Mouse (Mus musculus) liver, embryonic 14.5 days (tissue): ENCODE results near the gene Reln. TPM values are rescaled to one million over a fixed set of nuclear protein-coding genes. Genes with fewer than 3 reads are reported as not detected.

ENCODE experiments used
- ATAC-seq: fragments of 200-750 bp; cut with Nextera tagmentation; 2 replicates; pipeline ENCODE4 v1.8.0; 2017; ENCODE audit warnings: moderate number of reproducible peaks, mild to moderate bottlenecking, moderate library complexity; ENCODE audit not compliant: insufficient read depth
- DNase-seq, 3 experiments: peaks; one replicate each; pipeline ENCODE4 v3.0.0-alpha.2; 2012 to 2013; ENCODE audit warnings: low read depth in 3 of 3, low spot score in 3 of 3
- H3K27ac ChIP-seq: fragments of 300-500 bp; sonication (generic); 2 replicates; pipeline ENCODE4 v1.5.1; 2014; ENCODE audit warnings: moderate library complexity, mild to moderate bottlenecking, control low read depth, inconsistent platforms
- H3K27me3 ChIP-seq: fragments of 300-500 bp; sonication (generic); 2 replicates; pipeline ENCODE4 v1.6.1; 2014; ENCODE audit warnings: mild to moderate bottlenecking, low read length, moderate library complexity; ENCODE audit not compliant: control insufficient read depth, insufficient read depth
- H3K36me3 ChIP-seq: fragments of 300-500 bp; sonication (generic); replicated peaks from 2 replicates; pipeline ENCODE4 v1.6.1; 2014; ENCODE audit warnings: low read depth; ENCODE audit not compliant: control insufficient read depth, insufficient read depth
- H3K4me1 ChIP-seq, 2 experiments: fragments of 200-500 bp in 1 of 2; fragments of 300-500 bp in 1 of 2; sonication (generic) in 1 of 2; replicated peaks; 2 replicates each; pipeline ENCODE4 v1.6.1; 2012 to 2014; ENCODE audit warnings: antibody characterized with exemption in 1 of 2, inconsistent platforms in 1 of 2, low read length in 1 of 2; ENCODE audit not compliant: control insufficient read depth in 2 of 2, insufficient read depth in 2 of 2
- H3K4me2 ChIP-seq: fragments of 300-500 bp; sonication (generic); 2 replicates; pipeline ENCODE4 v1.6.1; 2014; ENCODE audit warnings: low read depth, mild to moderate bottlenecking, control low read depth, moderate library complexity
- H3K4me3 ChIP-seq, 2 experiments: fragments of 200-500 bp in 1 of 2; fragments of 300-500 bp in 1 of 2; sonication (generic) in 1 of 2; 2 replicates each; pipeline ENCODE4 v1.5.1; 2012 to 2014; ENCODE audit warnings: low read depth in 2 of 2, low read length in 2 of 2, mild to moderate bottlenecking in 2 of 2, control low read depth in 1 of 2, inconsistent platforms in 1 of 2, moderate library complexity in 1 of 2; ENCODE audit not compliant: insufficient read depth in 1 of 2
- H3K9ac ChIP-seq: fragments of 300-500 bp; sonication (generic); replicated peaks from 2 replicates; pipeline ENCODE4 v1.6.1; 2014; ENCODE audit warnings: mild to moderate bottlenecking, control low read depth, moderate library complexity
- H3K9me3 ChIP-seq: fragments of 300-500 bp; sonication (generic); 2 replicates; pipeline ENCODE4 v1.6.1; 2016; ENCODE audit warnings: low read length, mixed read lengths; ENCODE audit not compliant: control insufficient read depth
- CTCF ChIP-seq: IDR thresholded peaks from 2 replicates; pipeline ENCODE4 v1.5.1; 2016; ENCODE audit warnings: antibody characterized with exemption, low read depth, control low read depth
- EP300 ChIP-seq: IDR thresholded peaks from 2 replicates; pipeline ENCODE4 v1.6.1; 2016; ENCODE audit warnings: antibody characterized with exemption, low read depth
- WGBS: fragments of 180-500 bp; shearing (Covaris S2); extraction: QIAGEN DNeasy Blood & Tissue Kit; methylation state at CpG from one replicate; pipeline ENCODE4 v1.1.7; 2014; ENCODE audit not compliant: insufficient replicate concordance; 5-methylcytosine and 5-hydroxymethylcytosine counted together
- polyA plus RNA-seq, 2 experiments: library from polyadenylated mRNA; depleted of rRNA in 1 of 2; stranded (reverse) in 1 of 2; unstranded in 1 of 2; fragments of >200 nt; fragmentation: Nextera tagmentation in 1 of 2; extraction: Ambion mirVana in 1 of 2; gene quantifications; 2 replicates each; pipeline versions ENCODE4 v1.2.1 to v1.2.3; 2012 to 2014

Gene Reln
- polyA plus RNA-seq, 2 experiments, result 25.7 to 38.7 TPM

- Histone ChIP-seq H3K27ac (no peak overlapping the region), H3K4me3 (no peak overlapping the region), H3K4me1 (no peaks in the 10 kb centered on the region), H3K4me2 (no peak overlapping the region), H3K27me3 (no peaks in the 10 kb centered on the region), H3K9me3 (no peaks in the 10 kb centered on the region), H3K9ac (no peak overlapping the region), H3K36me3 (no peaks in the 10 kb centered on the region)
- 30% methylated on average over 4 of the region's 4 CpGs for WGBS
- ATAC-seq (no peak), DNase-seq (peak in 2 of 3 experiments; percentile 12 to 16)
- TF ChIP-seq CTCF (peak; percentile 64; the same call in 1 of the 2 replicates), EP300 (no peak)
Observed at GRCm38 (mm10) chr5:21986311-21986710, 358.2 kb downstream of the Reln start.

DNA sequence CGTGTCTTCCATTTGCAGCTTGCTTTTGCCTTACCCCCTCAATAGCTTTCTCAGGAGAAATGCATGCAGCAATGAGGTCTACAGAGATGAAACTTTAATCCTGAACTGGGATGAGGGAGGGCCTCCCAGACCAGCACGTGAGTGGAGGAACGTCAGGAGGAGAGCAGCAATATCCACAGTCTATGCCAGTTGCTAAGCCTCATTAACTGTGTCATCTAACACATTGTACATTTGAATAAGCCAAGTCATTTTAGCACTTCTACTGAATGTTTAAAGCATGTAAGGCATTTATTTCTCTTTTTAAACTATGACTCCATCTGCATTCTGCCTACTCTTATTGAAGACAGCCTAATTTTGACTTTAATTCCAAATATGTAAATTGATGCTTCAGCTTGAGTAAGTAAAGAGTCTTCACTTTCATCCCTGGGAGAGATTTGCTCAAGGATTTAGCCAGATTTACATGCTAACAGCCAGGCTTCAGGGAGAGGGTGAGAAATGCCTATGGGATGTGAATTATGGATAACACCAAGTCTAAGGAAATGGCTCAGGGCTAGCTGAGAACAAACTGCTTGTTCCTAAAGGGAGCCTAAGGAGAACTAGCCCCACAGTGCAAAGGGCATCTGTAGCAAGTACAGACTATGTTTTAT lies 361.4 kb downstream of the Reln start:
- no peaks in the 10 kb centered on the region for H3K27me3 ChIP-seq
- H3K4me1 ChIP-seq, result no peaks in the 10 kb centered on the region
- no peaks in the 10 kb centered on the region for H3K36me3 ChIP-seq
- TF ChIP-seq CTCF (no peak), EP300 (no peak)
- ATAC-seq (no peak), DNase-seq (no peak)
- no peaks in the 10 kb centered on the region for H3K9me3 ChIP-seq
- no peak overlapping the region for H3K27ac ChIP-seq
- H3K4me2 ChIP-seq, result no peak overlapping the region
- no peak overlapping the region for H3K4me3 ChIP-seq
- no peak overlapping the region for H3K9ac ChIP-seq
- 54% methylated on average over 3 of the region's 3 CpGs for WGBS

DNA sequence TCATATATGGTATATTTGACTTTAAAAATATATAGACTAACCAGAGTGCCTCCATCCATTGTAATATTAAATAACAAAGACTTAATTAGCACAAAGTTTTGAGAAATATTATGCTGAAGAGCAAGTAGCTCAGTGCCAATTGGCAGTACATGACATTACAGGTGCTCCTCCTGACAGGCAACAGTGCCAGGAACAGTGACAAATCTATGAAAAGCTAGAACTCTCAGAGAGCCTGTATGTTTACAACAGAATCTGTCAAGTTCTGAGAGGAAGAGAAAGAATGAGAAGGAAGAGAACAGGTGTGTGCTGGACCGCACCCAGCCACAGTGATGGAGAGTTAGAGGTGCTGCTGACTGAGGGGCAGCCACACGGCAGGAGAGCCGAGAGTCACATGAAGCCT lies 363.3 kb downstream of the Reln start:
- ATAC-seq (no peak), DNase-seq (no peak)
- no peaks in the 10 kb centered on the region for H3K9me3 ChIP-seq
- no peak for TF ChIP-seq EP300
- H3K9ac ChIP-seq, result no peak overlapping the region
- no peak overlapping the region for H3K27ac ChIP-seq
- no peaks in the 10 kb centered on the region for H3K27me3 ChIP-seq
- H3K4me1 ChIP-seq, result no peaks in the 10 kb centered on the region
- H3K4me3 ChIP-seq, result no peak overlapping the region
- WGBS, result 70% methylated on average over 3 of the region's 3 CpGs
- no peak overlapping the region for H3K4me2 ChIP-seq
- H3K36me3 ChIP-seq, result no peaks in the 10 kb centered on the region

DNA sequence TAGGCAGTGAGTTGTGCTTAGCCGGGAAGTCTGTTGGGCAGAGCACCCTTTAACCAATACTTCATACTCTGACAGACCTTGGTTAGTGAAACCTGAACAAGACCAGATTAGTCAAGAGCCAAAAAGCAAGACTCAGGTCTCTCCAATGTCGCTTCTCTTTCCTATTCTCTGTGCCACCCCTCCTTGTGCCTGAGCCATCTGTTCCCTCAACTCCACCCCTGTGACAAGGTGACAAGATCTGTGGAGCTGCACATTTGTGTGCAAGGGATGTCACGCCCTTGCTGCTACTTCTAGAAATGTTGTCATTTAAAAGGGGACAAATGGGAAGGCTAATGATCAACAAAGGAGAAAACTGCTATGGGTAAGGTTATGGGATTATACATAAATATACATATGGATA lies 364.0 kb downstream of the Reln start:
- WGBS, result 51% methylated on average over 3 of the region's 3 CpGs
- H3K4me1 ChIP-seq, result no peaks in the 10 kb centered on the region
- no peaks in the 10 kb centered on the region for H3K9me3 ChIP-seq
- H3K4me3 ChIP-seq, result no peak overlapping the region
- no peak overlapping the region for H3K9ac ChIP-seq
- H3K27me3 ChIP-seq, result no peaks in the 10 kb centered on the region
- H3K27ac ChIP-seq, result no peak overlapping the region
- H3K4me2 ChIP-seq, result no peak overlapping the region
- TF ChIP-seq EP300, result no peak
- no peak for TF ChIP-seq CTCF
- DNase-seq, result no peak
- H3K36me3 ChIP-seq, result no peaks in the 10 kb centered on the region
- ATAC-seq, result no peak

- Histone ChIP-seq H3K4me2 (no peak overlapping the region), H3K27ac (no peak overlapping the region), H3K4me1 (no peaks in the 10 kb centered on the region), H3K36me3 (no peaks in the 10 kb centered on the region), H3K4me3 (no peak overlapping the region), H3K27me3 (no peaks in the 10 kb centered on the region), H3K9me3 (no peaks in the 10 kb centered on the region), H3K9ac (no peak overlapping the region)
- TF ChIP-seq EP300 (no peak), CTCF (no peak)
- ATAC-seq (no peak), DNase-seq (no peak)
- 42% methylated on average over 5 of the region's 5 CpGs for WGBS
Observed at GRCm38 (mm10) chr5:21973266-21974010, 371.1 kb downstream of the Reln start.
